Mouse (Mus musculus): ENCODE data around the gene Glipr1. TPM values are rescaled to one million over a fixed set of nuclear protein-coding genes. Genes with fewer than 3 reads are reported as not detected.
A peak's percentile ranks its signal among the peaks of the same experiment; 100 is the strongest.

Gene Glipr1
- polyA plus RNA-seq, 1 experiment from 2014 or later: 0.39 TPM

- no peaks in the 10 kb centered on the region; the same call in 1 of the 2 replicates for H3K27me3 ChIP-seq (replicated peaks)
- no peaks in the 10 kb centered on the region for H3K4me1 ChIP-seq
- H3K9ac ChIP-seq: no peak overlapping the region
- H3K9me3 ChIP-seq: no peaks in the 10 kb centered on the region
- no peaks in the 10 kb centered on the region for H3K36me3 ChIP-seq (replicated peaks)
- ATAC-seq (replicated peaks): peak; percentile 90
- no peak overlapping the region for H3K27ac ChIP-seq
- WGBS: 58% methylated on average over 10 of the region's 10 CpGs
- H3K4me2 ChIP-seq: no peak overlapping the region
- H3K4me3 ChIP-seq: no peak overlapping the region
Observed at GRCm38 (mm10) chr10:111957271-111958045, 45.0 kb downstream of the Glipr1 start.

GRCm38 (mm10) chr10:111955836-111956235 lies 46.6 kb downstream of the Glipr1 start:
- no peaks in the 10 kb centered on the region for H3K36me3 ChIP-seq (replicated peaks)
- H3K27me3 ChIP-seq (replicated peaks): no peaks in the 10 kb centered on the region; the same call in 1 of the 2 replicates
- WGBS: 94% methylated on average over 2 of the region's 2 CpGs
- no peak overlapping the region for H3K27ac ChIP-seq
- no peak overlapping the region for H3K9ac ChIP-seq
- ATAC-seq (replicated peaks): no peak
- no peak overlapping the region for H3K4me3 ChIP-seq
- H3K4me2 ChIP-seq: no peak overlapping the region
- H3K9me3 ChIP-seq: no peaks in the 10 kb centered on the region
- no peaks in the 10 kb centered on the region for H3K4me1 ChIP-seq

DNA sequence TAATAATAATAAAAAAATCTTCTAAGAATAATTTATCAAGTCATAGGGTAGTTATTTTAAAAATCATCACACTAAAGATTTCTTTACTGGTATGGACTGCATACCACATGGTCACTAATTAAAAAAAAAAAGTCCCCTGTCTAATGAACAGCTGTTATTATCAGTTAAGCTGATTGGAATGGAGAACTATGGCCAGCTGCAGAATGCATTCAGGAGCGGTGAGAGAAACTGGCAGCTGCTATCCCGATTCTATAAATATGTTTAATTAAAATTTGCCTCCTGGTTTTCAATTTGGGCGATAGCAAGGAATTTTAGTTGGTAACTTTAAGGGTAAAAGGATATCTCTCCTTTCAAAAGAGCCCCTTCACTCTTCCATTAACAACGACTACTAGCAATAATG lies 53.4 kb downstream of the Glipr1 start:
- no peak for ATAC-seq (replicated peaks)
- H3K4me3 ChIP-seq: no peak overlapping the region
- no peaks in the 10 kb centered on the region for H3K36me3 ChIP-seq (replicated peaks)
- H3K4me1 ChIP-seq: no peaks in the 10 kb centered on the region
- no peaks in the 10 kb centered on the region; the same call in 1 of the 2 replicates for H3K27me3 ChIP-seq (replicated peaks)
- no peak overlapping the region for H3K27ac ChIP-seq
- no peaks in the 10 kb centered on the region for H3K9me3 ChIP-seq
- 16% methylated on average over 4 of the region's 4 CpGs for WGBS
- no peak overlapping the region for H3K4me2 ChIP-seq
- no peak overlapping the region for H3K9ac ChIP-seq

- WGBS: 88% methylated on average over 1 of the region's 1 CpGs
- H3K27ac ChIP-seq: no peak overlapping the region
- ATAC-seq (replicated peaks): no peak
- no peak overlapping the region for H3K4me2 ChIP-seq
- no peak overlapping the region for H3K9ac ChIP-seq
- H3K9me3 ChIP-seq: no peaks in the 10 kb centered on the region
- H3K4me1 ChIP-seq: no peaks in the 10 kb centered on the region
- H3K36me3 ChIP-seq (replicated peaks): no peaks in the 10 kb centered on the region
- H3K27me3 ChIP-seq (replicated peaks): no peaks in the 10 kb centered on the region; the same call in 1 of the 2 replicates
- no peak overlapping the region for H3K4me3 ChIP-seq
Observed at GRCm38 (mm10) chr10:111948041-111948440, 54.4 kb downstream of the Glipr1 start.

DNA sequence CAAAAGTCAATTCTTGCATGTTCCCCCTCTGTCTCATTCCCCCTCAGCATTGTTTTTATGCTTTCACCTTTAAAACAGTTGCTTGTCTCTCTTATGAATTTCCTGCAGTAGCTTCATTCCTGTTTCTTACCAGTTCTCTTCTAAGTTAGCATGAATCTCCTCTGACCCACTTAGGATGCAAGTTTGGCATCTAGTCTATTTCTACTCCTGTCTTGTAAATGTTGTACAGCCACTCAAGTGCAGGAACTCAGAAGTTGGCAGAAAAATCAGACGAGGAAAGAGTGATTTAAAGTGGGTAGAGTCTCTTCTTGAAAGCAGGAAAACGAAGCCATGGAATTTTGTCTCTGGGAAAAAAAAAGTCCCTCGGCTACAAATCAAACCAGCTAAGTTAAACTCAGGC lies 56.9 kb downstream of the Glipr1 start:
- Histone ChIP-seq H3K4me2 (no peak overlapping the region), H3K4me3 (no peak overlapping the region), H3K4me1 (no peaks in the 10 kb centered on the region), H3K9ac (no peak overlapping the region), H3K9me3 (no peaks in the 10 kb centered on the region), H3K36me3 (replicated peaks) (no peaks in the 10 kb centered on the region), H3K27ac (no peak overlapping the region), H3K27me3 (replicated peaks) (no peaks in the 10 kb centered on the region; the same call in 1 of the 2 replicates)
- WGBS: 81% methylated on average over 3 of the region's 3 CpGs
- ATAC-seq (replicated peaks): no peak

DNA sequence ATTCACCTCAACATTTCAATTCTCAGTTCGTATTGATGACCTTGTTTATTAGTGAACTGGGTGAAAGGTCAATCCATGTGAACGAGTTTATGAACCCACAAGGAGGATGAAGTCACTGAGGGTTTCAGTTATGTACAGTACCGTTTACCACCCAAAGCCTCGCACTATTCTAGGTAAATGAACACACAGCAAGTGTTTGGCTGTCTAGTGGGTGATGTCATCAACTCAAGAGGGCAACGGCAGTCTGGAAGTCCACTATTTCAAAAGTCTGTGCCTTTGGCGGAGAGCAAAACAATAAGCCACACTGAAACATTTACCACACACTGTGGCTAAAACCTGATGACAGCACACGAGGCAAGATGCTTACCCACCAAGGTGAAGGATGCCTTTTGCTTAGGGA lies 59.4 kb downstream of the Glipr1 start:
- ATAC-seq (replicated peaks): no peak
- Histone ChIP-seq H3K4me3 (no peak overlapping the region), H3K4me1 (no peaks in the 10 kb centered on the region), H3K36me3 (replicated peaks) (no peaks in the 10 kb centered on the region), H3K9me3 (no peaks in the 10 kb centered on the region), H3K27ac (no peak overlapping the region), H3K27me3 (replicated peaks) (no peaks in the 10 kb centered on the region), H3K9ac (no peak overlapping the region), H3K4me2 (no peak overlapping the region)
- 85% methylated on average over 7 of the region's 7 CpGs for WGBS

DNA sequence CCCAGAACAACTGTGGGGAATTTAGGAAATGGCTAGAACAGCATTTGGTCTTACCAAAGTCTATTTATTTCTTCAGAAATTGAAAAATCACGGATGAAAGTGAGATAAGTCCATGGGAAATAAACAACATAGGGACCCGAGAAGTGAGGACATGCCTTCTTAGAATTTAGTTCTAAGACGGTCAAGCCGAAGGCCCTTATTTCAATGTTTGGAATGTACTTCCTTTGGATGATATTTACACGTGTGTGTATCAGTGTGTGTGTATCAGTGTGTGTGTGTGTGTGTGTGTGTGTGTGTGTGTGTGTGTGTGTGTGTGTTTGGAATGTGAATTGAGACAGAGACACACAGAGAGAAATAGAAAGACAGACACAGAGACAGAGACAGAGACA lies 65.3 kb downstream of the Glipr1 start:
- H3K4me2 ChIP-seq: no peak overlapping the region
- no peak overlapping the region for H3K27ac ChIP-seq
- 87% methylated on average over 5 of the region's 5 CpGs for WGBS
- ATAC-seq (replicated peaks): no peak
- H3K27me3 ChIP-seq (replicated peaks): no peaks in the 10 kb centered on the region
- no peak overlapping the region for H3K9ac ChIP-seq
- H3K4me3 ChIP-seq: no peak overlapping the region
- H3K4me1 ChIP-seq: peaks cover 9% of the 10 kb centered on the region; the same call in 1 of the 2 replicates
- H3K36me3 ChIP-seq (replicated peaks): no peaks in the 10 kb centered on the region
- no peaks in the 10 kb centered on the region for H3K9me3 ChIP-seq

- ATAC-seq (replicated peaks): no peak
- H3K36me3 ChIP-seq (replicated peaks): no peaks in the 10 kb centered on the region
- 41% methylated on average over 13 of the region's 13 CpGs for WGBS
- no peaks in the 10 kb centered on the region for H3K27me3 ChIP-seq (replicated peaks)
- no peaks in the 10 kb centered on the region for H3K9me3 ChIP-seq
- no peak overlapping the region for H3K4me2 ChIP-seq
- H3K4me3 ChIP-seq: no peak overlapping the region
- no peak overlapping the region for H3K9ac ChIP-seq
- peaks cover 9% of the 10 kb centered on the region; the same call in 1 of the 2 replicates for H3K4me1 ChIP-seq
- H3K27ac ChIP-seq: no peak overlapping the region
Observed at GRCm38 (mm10) chr10:111936491-111937145, 65.8 kb downstream of the Glipr1 start.

- Histone ChIP-seq H3K9ac (no peak overlapping the region), H3K9me3 (no peaks in the 10 kb centered on the region), H3K4me2 (no peak overlapping the region), H3K27me3 (replicated peaks) (no peaks in the 10 kb centered on the region), H3K4me3 (no peak overlapping the region), H3K27ac (no peak overlapping the region), H3K36me3 (replicated peaks) (no peaks in the 10 kb centered on the region), H3K4me1 (peaks cover 9% of the 10 kb centered on the region; the same call in 1 of the 2 replicates)
- WGBS: 82% methylated on average over 4 of the region's 4 CpGs
- ATAC-seq (replicated peaks): no peak
Observed at GRCm38 (mm10) chr10:111936021-111936420, 66.4 kb downstream of the Glipr1 start.

Other genes starting within 250 kb of the Glipr1 start
- 38.8 and 41.5 TPM in 2 replicates for gene Krr1, start 30.0 kb downstream of the Glipr1 start, polyA plus RNA-seq (2015; fragmentation: Nextera tagmentation; extraction: Ambion mirVana)
- gene Glipr1l1, start 57.6 kb upstream of the Glipr1 start, polyA plus RNA-seq (2015; fragmentation: Nextera tagmentation; extraction: Ambion mirVana): 0.26 and 0.33 TPM in 2 replicates
- not detected in 2 replicates for gene Glipr1l2, start 80.7 kb upstream of the Glipr1 start, polyA plus RNA-seq (2015; fragmentation: Nextera tagmentation; extraction: Ambion mirVana)
- gene Glipr1l3, start 157.7 kb upstream of the Glipr1 start, polyA plus RNA-seq (2015; fragmentation: Nextera tagmentation; extraction: Ambion mirVana): 0.45 and 0.86 TPM in 2 replicates
- gene Caps2, start 161.0 kb upstream of the Glipr1 start, polyA plus RNA-seq (2015; fragmentation: Nextera tagmentation; extraction: Ambion mirVana): 0.47 and 0.58 TPM in 2 replicates